Mouse (Mus musculus): Measurements from ENCODE around the gene Ntrk2. TPM values are rescaled to one million over a fixed set of nuclear protein-coding genes. Genes with fewer than 3 reads are reported as not detected.

Gene Ntrk2
- total RNA-seq, 4 experiments from 2014 or later: 1.2 to 4.7 (median 3.4) TPM

Other genes starting within 250 kb of the Ntrk2 start
- not detected for gene Slc28a3, start 195.7 kb upstream of the Ntrk2 start, total RNA-seq (2022)

Data from gastrocnemius, adult 8-10 months (tissue).